Mouse (Mus musculus) frontal cortex, postnatal 10 days (tissue): ENCODE results near the gene Il2rb.
A peak's percentile ranks its signal among the peaks of the same experiment; 100 is the strongest.

Experiments used
- DNase-seq, 2 experiments: peaks; one replicate each; pipeline ENCODE4 v3.0.0; 2022; ENCODE audit warnings: low spot score in 2 of 2, mixed read lengths in 1 of 2

The Il2rb gene

DNA sequence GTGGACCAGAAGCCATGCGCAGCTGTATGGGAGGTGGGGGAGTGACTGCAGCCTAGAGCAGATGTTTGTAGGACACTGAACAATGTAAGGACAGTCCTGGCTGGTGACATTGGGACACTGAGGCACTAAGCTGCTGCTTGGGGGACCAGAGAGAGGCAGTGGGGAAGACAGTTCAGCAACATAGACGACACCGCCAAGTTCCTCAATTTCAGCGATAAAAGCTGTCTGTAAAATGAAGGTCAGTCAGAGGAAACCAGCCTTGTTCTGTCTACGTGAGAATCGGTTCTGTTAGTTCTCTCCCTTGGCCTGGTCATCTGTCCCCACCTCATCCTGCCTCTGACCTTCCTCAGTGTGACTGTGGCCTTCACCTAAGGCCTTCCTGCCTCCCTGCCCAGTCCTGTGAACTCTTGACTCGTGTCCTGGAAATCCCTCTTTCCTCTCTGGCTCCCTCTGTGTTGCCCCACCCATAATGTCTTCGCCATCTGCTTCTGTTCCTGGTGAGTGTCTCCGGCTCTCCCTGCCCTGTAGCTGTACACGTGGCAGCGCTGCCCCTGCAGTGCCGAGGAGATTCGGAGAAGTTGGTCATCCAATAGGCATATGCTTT is 25.1 kb upstream of the Il2rb start:
- no peak for DNase-seq

DNA sequence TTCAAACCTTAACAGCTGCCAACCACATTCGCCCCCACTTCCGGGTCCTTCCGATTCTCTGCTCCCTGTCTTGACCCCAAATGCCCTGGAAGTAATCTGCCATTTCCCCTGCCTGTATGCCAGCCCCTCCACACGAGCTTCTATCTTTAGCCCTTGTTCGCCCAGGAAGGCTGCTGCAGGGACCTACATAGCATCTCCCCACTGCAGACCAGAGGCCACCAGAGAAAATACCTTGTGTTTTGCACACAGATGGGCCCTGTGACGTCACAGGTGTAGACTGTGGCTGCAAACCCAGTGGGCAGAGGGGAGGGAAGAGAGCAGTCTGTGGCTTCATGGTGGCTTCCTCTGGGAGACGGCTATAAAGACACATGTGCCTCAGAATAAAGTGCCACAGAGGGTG is 23.1 kb upstream of the Il2rb start:
- DNase-seq = no peak

DNA sequence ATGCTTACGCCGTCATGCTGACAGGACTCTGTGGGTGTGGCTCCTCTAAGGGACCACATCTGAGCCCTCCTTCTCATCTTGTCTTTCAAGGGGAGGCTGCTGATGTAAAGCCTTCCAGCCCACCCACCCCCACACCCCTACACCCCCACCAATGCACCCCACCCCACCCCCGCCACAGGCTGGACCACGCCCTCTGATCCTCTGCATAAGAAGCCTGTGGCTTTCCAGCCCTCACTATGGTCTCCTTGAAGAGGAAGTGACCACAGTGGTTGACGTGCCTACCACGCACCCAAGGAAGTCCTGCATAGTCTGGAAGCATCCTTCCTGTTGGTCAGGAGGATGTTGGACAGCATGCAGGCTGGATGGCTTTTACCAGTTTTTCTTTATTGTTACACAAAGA is 20.7 kb upstream of the Il2rb start:
- DNase-seq = no peak

DNA sequence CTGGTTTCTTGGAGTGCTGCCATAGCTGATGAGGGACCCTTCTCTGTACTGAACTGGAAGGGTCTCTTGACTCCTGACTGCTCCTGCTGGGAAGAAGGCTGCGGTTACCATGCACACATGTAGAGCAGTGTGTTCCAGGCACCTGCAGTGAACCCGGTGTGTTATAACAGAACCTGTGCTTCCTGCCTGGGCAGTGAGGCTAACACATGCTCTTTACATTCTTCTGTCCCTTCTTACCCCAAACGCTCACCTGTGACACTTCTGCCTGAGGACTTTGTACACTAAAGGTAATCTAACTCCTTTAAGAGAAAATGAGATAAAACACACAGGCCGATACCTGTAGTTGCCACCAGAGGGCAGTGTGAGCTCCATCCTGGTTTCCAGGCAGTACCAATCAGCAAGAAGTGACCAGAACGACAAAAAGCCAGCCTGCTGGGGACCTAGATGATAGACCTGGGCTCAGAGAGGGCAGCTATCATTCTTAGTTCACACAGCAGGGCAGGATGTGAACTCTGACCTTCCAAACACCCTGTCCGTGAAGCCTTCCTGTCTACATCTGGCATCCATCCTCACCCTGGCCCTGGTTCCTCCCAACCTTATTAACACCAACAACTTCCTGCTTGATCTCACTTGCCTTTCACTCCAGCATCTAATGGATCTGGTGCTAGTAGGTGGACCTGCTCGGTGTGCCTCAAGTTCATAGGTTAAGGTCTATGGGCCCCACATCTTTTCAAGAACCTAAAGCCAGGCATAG is 19.5 kb upstream of the Il2rb start:
- DNase-seq = peak; percentile 50 to 73

DNA sequence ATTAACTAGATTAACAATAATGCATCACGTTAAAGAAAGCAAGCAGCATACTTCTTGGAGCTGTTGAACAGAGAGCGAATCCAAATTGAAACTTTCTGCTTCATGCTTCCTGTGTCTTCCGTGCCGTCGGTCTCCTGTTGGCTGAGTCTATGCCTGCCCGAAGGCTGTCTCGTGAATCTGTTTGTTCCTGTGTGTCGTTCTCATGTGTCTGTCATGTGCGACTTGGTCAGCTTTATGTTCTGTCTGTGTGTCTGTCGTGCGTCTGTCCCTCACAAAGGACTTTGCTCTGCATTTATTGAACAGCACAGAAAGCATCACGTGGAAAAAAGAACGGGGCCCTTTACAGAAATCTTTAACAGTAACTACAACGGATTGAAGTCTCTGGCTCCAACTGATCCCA is 17.9 kb upstream of the Il2rb start:
- DNase-seq = no peak

DNA sequence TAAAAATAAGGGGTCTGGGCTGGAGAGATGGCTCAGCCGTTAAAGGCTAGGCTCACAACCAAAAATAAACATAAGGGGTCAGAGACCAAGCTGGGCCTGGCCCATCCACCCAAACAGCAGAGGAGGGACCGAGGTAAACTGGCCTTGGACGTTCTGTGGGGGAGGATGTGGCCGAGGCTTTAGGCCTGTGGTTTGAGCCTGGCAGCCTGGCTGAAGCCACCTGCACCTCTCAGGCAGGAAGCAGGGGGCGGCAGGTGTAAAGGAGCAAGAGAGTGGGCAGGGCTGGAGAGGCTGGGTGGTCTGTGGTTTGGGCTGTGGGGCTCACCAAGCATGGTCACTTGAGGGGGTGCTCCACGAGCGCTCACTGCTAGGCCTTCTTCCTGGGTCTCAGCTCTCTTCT is 16.9 kb upstream of the Il2rb start:
- DNase-seq = no peak

DNA sequence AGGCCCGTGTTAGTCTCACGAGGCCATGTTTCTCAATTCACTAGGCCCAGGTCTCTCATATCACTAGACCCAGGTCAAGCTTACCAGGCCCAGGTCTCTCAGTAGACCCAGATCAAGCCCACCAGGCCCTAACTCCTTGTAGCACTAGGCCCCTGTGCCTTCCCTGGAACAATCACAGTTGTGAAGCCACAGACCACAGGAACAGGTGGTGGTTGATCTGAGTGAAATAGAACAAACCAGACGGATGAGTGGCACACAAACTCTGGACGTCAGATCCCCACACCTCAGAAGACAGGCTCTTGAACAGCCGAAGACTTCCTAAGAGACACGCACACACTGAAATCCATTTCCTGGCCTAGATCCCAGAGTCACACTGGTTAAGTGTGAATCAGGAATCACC is 15.7 kb upstream of the Il2rb start:
- DNase-seq = no peak

DNA sequence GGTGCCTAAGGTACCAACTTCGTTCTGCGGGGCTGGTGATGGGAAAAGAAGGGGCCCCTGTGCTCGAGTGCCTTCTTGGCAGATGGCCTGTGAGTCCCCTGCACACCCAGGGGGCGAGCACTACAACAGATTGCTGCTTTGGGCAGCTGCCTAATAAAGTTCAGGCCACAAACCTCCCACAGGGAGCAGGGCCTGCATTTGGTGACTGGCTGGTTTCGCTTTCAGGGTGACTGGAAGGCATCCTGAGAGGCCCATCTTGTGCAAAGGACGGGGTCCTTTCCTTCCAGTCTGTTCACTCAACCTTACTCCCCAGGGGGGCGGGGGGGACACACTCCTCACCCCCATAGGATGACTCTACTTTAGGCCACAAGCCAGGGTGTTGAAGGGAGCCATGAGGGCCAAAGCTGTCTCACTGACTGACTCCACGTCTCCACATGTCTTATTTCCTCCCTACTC is 15.1 kb upstream of the Il2rb start:
- DNase-seq = no peak

DNA sequence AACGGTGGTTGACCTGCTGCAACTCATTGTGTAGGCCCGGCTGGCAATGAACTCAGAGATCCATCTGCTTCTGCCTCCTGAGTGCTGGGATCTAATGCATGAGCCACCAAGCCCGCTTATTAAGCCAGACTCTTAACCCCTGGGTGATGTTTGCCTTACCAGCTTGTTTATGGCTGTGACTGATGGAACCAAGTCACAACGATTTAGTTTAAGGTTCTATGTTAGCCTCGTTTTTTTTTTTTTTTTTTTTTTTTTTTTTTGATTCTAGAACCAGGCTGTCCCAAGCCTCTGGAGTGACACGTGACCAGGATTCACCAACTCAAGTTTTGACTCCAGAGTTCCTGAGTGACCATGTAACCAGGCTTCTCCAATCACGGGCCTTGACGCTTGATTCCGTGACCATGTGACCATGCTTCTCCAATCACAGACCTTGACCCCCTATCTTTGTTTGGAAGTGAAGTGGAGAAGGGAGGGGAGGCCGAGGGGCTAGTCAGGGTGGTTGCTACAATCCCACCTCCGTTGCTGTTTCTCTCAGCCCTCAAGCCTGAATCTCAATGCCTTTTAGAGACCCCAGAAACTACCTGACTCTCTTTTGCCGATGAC is 14.3 kb upstream of the Il2rb start:
- DNase-seq = no peak

DNA sequence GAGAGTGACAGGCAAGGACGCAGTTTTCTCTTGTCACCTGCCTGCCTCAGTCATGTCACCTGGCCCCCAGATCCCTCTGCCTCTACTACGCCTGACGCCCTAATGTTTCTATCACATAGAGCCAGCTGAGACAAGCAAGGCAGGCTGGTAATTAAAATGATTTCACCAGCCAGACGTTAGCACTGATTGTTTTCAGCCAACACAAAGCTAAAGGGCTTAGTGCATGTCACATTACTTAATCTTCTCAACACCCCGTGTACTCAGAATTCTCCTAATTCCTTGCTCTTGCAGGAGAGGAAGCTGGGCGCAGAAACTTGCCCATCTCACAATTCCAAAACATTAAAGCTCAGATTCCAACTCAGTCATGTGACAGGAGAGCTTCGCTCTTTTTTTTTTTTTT is 13.4 kb upstream of the Il2rb start:
- DNase-seq = no peak

DNA sequence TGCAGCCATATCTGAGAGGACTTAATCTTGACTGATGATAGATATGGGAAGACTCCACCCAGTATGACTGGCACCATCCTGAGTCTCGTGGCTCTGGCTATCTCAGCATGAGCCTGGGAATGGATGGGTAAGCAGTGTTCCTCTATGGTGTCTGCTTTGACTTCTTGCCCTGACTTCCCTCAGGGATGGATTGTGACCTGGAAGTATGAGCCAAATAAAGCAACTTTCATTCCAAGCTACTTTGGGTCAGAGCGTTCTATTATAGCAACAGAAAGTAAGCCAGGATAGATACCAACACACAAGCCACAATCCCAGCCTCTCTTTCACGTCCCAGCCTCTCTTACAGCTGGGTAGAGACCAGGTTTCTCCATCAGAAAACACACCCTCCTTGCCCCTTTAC is 10.5 kb upstream of the Il2rb start:
- no peak for DNase-seq

DNA sequence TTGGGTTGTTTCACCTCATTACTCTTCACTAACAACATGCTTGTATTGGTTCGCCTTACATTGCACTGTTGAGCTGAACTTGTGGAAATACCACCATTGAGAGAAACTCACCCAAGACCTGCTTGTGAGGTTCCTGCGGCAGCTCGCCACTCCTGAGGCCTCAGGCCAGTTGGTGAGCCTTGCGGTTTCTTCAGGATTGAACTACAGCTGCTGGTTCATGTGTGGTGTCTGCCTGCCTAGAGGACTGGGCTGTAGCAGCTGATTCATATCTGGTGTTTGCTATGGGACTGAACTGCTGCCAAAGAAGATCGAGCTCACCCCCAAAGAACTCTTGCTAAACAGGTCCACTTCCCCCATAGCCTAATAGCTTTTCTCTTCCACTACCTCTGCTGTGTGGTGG is 9.7 kb upstream of the Il2rb start:
- DNase-seq = no peak

DNA sequence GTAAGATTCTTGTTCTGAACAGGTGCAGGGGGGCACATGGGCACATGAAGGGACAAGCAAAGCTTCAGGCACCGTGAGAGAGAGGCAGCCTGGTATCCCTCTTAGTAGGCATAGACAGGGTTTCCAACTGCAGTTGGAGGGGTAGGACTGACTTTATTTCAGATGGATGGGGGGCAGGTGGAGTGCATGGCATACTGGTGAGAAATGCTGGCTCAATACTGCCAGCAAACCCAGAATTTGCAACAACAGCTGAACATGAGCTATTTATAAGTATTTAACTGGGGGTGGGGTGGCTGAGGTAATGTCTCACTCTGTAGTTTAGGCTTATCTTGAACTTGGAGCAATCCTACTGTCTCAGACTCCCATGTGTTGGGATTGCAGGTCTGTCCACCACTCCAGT is 8.9 kb upstream of the Il2rb start:
- no peak for DNase-seq

DNA sequence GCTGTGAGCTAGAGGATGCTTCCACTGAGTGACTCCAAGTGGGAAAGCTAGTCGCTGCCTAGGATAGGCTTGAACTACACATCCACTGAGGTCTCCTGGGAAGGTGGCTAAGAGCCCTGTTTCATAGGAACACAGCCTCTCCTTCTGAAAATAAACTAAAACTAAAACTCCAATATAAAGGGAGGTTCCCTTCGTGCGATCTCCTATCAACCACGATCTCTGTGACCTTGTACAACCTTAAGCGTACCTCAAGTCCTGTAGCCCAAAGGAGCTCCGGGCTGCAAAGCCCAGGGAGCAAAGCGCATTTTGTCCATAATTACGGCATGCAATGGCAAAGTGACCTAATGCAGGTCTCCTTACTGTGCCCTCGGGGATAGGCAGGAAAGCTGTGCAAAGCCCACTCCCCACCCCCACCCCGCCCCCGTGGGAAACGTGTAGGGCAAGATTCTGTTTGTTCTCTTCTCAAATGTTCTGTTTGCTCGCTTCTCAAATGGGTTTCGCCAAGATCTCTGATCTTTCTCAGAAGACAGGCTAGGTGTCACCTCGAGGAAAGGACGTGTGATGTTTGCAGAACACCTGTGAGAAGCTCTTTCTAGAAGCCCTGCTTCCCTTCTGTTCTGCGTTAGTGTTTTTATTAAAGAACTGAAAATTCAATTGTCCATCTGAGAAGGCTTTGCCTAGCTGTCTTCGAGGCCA is 7.5 kb upstream of the Il2rb start:
- DNase-seq = no peak

DNA sequence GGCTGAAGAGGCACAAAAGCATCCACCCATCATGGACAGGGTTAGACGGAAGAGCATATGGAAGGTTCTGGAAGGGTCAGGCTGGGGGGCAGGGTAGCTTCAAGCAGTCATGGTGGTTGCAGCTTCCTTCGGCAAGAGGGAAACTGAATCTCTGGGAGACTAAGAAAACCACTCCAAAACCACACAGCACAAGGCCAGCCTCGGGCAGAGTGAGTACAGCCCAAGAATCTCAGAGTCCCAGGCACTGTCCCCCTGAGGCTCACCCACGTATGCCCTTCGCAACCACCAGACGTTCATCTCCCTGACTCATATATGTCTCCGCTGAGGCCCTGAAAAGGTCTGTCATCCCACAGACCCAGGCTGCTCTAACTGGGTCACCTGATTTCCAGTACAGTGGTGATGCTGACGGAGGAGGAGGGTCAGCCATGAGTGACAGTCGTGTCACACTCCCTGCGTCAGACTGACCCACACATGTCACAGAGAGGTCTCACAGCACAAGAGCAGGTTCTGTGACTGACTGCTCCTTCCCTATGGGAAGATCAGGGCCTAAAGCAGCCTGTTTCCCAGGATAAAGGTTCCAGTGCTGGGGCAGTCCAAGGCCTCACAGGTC is 1.6 kb downstream of the Il2rb start:
- DNase-seq = no peak

DNA sequence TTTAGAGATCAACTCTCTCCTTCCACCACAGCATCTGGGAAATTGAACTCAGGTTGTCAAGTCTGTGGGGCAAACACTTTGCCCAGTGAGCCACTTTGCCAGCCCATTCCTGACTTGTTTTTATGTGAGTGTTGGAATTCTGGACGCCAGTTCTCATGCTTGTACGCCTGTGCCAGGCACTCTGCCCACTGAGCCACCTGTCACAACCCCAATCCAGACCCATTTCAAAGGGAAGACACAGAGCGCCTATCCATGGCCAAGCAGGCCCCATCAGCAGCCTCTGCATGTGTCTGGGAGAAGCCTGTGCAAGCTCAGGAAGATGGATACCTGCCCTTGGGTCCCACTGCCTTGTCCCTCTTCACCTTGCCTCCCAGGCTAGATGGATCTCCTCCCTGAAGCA is 3.8 kb downstream of the Il2rb start:
- DNase-seq = no peak

DNA sequence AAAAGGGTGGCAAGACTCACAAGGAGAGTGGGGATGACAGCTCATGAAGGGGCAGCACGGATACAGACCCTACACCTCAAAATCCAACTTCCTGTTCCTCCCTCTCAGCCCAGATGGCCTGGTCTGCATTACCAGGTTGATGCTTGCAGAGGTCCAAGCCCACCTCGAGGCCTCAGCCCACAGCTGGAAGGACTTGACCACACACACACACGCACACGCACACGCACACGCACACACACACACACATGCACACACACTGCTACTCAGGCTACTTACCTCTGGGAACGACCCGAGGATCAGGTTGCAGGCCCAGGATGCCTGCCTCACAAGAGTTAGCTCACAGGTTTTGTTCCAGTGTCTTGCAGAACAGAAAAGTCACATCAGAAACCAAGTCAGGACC is 5.2 kb downstream of the Il2rb start:
- no peak for DNase-seq

DNA sequence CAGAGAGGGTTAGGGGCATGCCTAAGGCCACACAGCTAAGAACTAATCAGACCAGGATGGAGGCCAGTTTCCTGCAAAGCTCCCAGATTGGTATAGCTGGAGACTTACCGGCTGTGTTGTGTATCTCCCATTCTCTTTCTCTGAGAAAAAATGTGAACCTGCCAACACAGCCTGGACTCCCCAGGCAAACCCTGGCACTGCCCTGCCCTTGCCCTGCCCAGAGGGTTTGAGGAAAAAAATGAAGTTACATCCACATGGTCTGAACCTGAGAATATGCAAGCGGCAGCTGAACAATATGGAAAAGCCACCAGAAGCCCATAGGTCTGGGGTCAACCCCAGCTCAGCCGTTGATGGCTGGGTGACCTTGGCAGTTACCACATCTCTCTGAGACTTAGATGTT is 5.8 kb downstream of the Il2rb start:
- DNase-seq = no peak

DNA sequence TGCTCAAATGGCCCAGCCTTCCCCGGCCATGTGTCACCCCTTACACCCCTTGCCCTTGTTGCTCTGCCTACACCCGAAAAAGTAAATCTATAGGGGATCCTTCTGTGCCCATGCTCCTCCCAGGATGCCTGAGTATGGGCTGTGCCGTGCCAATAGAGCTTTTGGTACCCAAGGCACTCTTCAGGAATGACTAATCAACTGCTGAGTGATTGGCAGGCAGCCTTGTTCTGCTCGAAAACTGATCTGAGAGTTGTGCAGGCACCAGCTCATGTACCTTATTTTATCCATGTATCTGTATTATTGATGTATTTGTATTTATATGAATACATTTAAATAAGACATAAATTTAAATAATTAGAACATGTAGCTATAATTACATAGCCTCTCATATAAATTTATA is 8.0 kb downstream of the Il2rb start:
- no peak for DNase-seq

DNA sequence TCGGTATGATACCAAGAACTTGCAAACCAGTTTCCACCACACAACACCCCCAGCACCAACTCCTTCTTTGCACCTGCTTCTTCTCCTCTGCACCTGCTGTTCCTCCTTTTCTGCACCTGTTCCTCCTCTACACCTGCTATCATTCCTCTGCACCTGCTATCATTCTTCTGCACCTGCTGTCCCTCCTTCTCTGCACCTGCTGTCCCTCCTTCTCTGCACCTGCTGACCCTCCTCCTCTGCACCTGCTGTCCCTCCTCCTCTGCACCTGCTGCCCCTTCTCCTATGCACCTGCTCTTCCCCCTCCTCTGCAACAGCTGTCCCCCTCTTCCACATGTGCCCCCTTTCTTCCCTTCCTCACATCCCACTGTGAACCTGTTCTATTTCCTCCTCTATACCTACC is 8.5 kb downstream of the Il2rb start:
- no peak for DNase-seq

DNA sequence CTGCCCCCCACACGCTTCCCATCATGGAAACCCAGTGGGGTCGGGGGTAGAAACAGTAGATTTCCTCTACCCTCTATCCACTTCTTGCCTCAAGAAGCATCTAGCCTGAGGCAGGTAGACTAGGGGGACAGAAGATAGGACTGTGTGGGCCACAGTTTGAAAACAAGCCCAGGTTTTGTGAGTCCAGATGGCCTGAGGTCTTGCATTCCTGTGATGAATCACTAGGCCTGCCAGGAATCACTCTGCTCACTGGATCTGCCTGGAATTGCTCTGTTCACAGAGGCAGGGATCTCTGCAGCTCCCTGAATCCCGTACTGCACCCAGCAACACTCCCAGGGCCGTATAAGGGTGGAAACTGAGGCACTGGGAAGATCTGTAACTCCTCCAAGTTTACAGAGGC is 11.8 kb downstream of the Il2rb start:
- no peak for DNase-seq

DNA sequence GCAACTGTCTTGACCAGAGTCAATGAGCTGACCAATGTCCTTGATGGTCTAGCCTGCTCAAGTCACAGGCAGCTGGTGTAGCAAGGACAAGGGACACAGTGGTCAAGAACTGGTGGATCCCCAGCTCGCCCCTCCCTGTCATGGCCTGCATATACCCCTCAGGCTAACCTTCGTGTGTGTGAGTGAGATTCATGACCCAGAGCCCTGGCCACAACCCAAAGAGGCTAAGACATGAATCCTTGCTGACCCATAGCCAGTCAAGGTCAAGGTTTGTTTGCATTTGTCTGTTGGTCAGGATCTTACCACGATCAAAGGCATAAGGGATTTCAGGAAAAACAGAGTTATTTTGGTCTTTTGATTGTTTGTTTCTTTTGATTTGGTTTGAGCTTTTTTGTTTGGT is 12.6 kb downstream of the Il2rb start:
- DNase-seq = no peak
